Mouse (Mus musculus) NIH3T3 (cell line): ENCODE measurements around the gene Rpl10l.

Experiments used
- DNase-seq: peaks from one replicate; pipeline ENCODE4 v3.0.0-alpha.2; 2012; ENCODE audit warnings: low read depth

Rpl10l gene

GRCm38 (mm10) chr12:66283991-66284622 is at the start of gene Rpl10l:
TSS of gene Rpl10l (minus strand) at chr12:66284401.
- no peak for DNase-seq

- no peak for DNase-seq
Observed at GRCm38 (mm10) chr12:66275890-66276289, 8.3 kb downstream of the Rpl10l start.

- DNase-seq, result no peak
Observed at GRCm38 (mm10) chr12:66245461-66246099, 38.6 kb downstream of the Rpl10l start.

GRCm38 (mm10) chr12:66234158-66234557 is 50.0 kb downstream of the Rpl10l start:
- no peak for DNase-seq
